In genomic region chr8:120017349-120017748, GRCm38 (mm10) we compare ENCODE assay signal across 28 mouse cellular contexts. TPM values are rescaled to one million over a fixed set of nuclear protein-coding genes. Genes with fewer than 3 reads are reported as not detected.
"Had no signal": no experiment of that assay in that cellular context is flagged by ENCODE, and none has a peak within 500 bp of the region (broad histone marks: within the 10 kb centered on the region; RNA-seq: fewer than 3 reads in every experiment).

No protein-coding gene starts in this region.

- H3K27ac ChIP-seq: embryonic facial prominence, embryonic 10.5 days; embryonic facial prominence, embryonic 12.5 days; embryonic facial prominence, embryonic 13.5 days; embryonic facial prominence, embryonic 15.5 days; forebrain, embryonic 10.5 days; forebrain, embryonic 12.5 days; forebrain, embryonic 13.5 days; forebrain, embryonic 15.5 days; gastrocnemius, adult 2 months; heart, adult 2 months had no signal

- H3K4me3 ChIP-seq: embryonic facial prominence, embryonic 10.5 days; embryonic facial prominence, embryonic 12.5 days; embryonic facial prominence, embryonic 13.5 days; embryonic facial prominence, embryonic 15.5 days; erythroblast, embryonic 14.5 days; forebrain, embryonic 10.5 days; forebrain, embryonic 12.5 days; forebrain, embryonic 13.5 days; forebrain, embryonic 15.5 days; gastrocnemius, adult 2 months; heart, adult 2 months had no signal

- DNase-seq: cerebellum, adult 8-10 months; cerebellum, adult 9-10 months; cerebellum, adult 9-11 months; cerebellum, postnatal 14 days; cerebellum, postnatal 25 days; cerebellum, postnatal 36 days; embryo, embryonic 11 days; forebrain, postnatal 0 days; gastrocnemius, adult 2 months; gastrocnemius, postnatal 10 days; gastrocnemius, postnatal 14 days; gastrocnemius, postnatal 25 days; gastrocnemius, postnatal 36 days; heart, adult 11 months; heart, adult 18-20 months; heart, adult 2 months had no signal

- H3K4me1 ChIP-seq: forebrain, embryonic 12.5 days; forebrain, embryonic 13.5 days; forebrain, embryonic 15.5 days had no signal

- H3K36me3 ChIP-seq: embryonic facial prominence, embryonic 12.5 days; embryonic facial prominence, embryonic 13.5 days; embryonic facial prominence, embryonic 15.5 days; forebrain, embryonic 10.5 days; forebrain, embryonic 12.5 days; forebrain, embryonic 15.5 days had no signal

- H3K4me2 ChIP-seq: embryonic facial prominence, embryonic 12.5 days; embryonic facial prominence, embryonic 13.5 days; embryonic facial prominence, embryonic 15.5 days; forebrain, embryonic 12.5 days; forebrain, embryonic 13.5 days; forebrain, embryonic 15.5 days had no signal

- H3K9me3 ChIP-seq: embryonic facial prominence, embryonic 10.5 days; embryonic facial prominence, embryonic 12.5 days; embryonic facial prominence, embryonic 13.5 days; embryonic facial prominence, embryonic 15.5 days; forebrain, embryonic 10.5 days; forebrain, embryonic 12.5 days; forebrain, embryonic 13.5 days; forebrain, embryonic 15.5 days had no signal

- H3K9ac ChIP-seq: embryonic facial prominence, embryonic 12.5 days; embryonic facial prominence, embryonic 13.5 days; embryonic facial prominence, embryonic 15.5 days; forebrain, embryonic 12.5 days; forebrain, embryonic 13.5 days; forebrain, embryonic 15.5 days; forebrain, postnatal 0 days had no signal

- ATAC-seq: forebrain, embryonic 13.5 days; forebrain, embryonic 14.5 days; forebrain, embryonic 15.5 days; forebrain, embryonic 16.5 days; forebrain, postnatal 0 days had no signal

- H3K27me3 ChIP-seq: embryonic facial prominence, embryonic 12.5 days; embryonic facial prominence, embryonic 13.5 days; embryonic facial prominence, embryonic 15.5 days; forebrain, embryonic 12.5 days; forebrain, embryonic 13.5 days; forebrain, embryonic 15.5 days had no signal

RNA-seq across cellular contexts. Expression of gene Crispld2, which starts 25.1 kb away (rescaled TPM):
- total RNA-seq: common myeloid progenitor, adult 5-6 weeks had no signal
- polyA plus RNA-seq: erythroblast, embryonic 14.5 days had no signal
